Mouse (Mus musculus) kidney, adult 2 months (tissue): Measurements from ENCODE around the gene Cops7a. TPM values are rescaled to one million over a fixed set of nuclear protein-coding genes. Genes with fewer than 3 reads are reported as not detected.
A peak's percentile ranks its signal among the peaks of the same experiment; 100 is the strongest.

Experiments used
- DNase-seq: peaks from one replicate; pipeline ENCODE4 v3.0.0; 2021
- H3K27ac ChIP-seq: fragments of 200-500 bp; 2 replicates; pipeline ENCODE4 v1.5.1; 2012; ENCODE audit warnings: low read depth, low read length, control low read depth, inconsistent platforms; ENCODE audit not compliant: insufficient read depth
- H3K27me3 ChIP-seq: fragments of 200-500 bp; replicated peaks from 2 replicates; pipeline ENCODE4 v1.6.1; 2012; ENCODE audit warnings: mild to moderate bottlenecking, moderate library complexity, low read length, inconsistent platforms; ENCODE audit not compliant: control insufficient read depth, insufficient read depth
- H3K36me3 ChIP-seq: fragments of 200-500 bp; 2 replicates; pipeline ENCODE4 v1.6.1; 2012; ENCODE audit warnings: mild to moderate bottlenecking, moderate library complexity, low read length, inconsistent platforms; ENCODE audit not compliant: control insufficient read depth, insufficient read depth
- H3K4me1 ChIP-seq: fragments of 200-500 bp; 2 replicates; pipeline ENCODE4 v1.6.1; 2011; ENCODE audit warnings: low read length; ENCODE audit not compliant: control insufficient read depth, insufficient read depth
- H3K4me3 ChIP-seq: fragments of 200-500 bp; 2 replicates; pipeline ENCODE4 v1.5.1; 2011; ENCODE audit warnings: mild to moderate bottlenecking, low read depth, low read length, control low read depth; ENCODE audit not compliant: insufficient read depth
- CTCF ChIP-seq: fragments of 200-500 bp; conservative IDR thresholded peaks from 2 replicates; pipeline ENCODE4 v1.5.1; 2011; ENCODE audit warnings: low read depth, mild to moderate bottlenecking, control low read depth, low read length, moderate library complexity, mixed read lengths; ENCODE audit not compliant: insufficient read depth, insufficient read length
- POLR2A ChIP-seq: fragments of 200-500 bp; IDR thresholded peaks from one replicate; pipeline ENCODE4 v1.6.1; 2011; ENCODE audit warnings: low read depth, low read length, control low read depth
- WGBS: fragments of 180-500 bp; shearing (Covaris S2); methylation state at CpG from one replicate; pipeline ENCODE4 v1.1.7; 2018; 5-methylcytosine and 5-hydroxymethylcytosine counted together
- polyA plus RNA-seq: library from polyadenylated mRNA; depleted of rRNA; stranded (reverse); fragments of >200 nt; gene quantifications from 2 replicates; pipeline ENCODE4 v1.2.3, GENCODE M21; 2012

Cops7a gene
- polyA plus RNA-seq, 1 experiment = 276 TPM

GRCm38 (mm10) chr6:124930754-124931524, 34.4 kb downstream of the Cops7a start, which contains the start of gene Mlf2:
Mlf2 (plus strand) TSS chr6:124931386.
- Histone ChIP-seq H3K36me3 (peaks cover 3% of the 10 kb centered on the region; the same call in 1 of the 2 replicates), H3K27me3 (no peaks in the 10 kb centered on the region), H3K4me3 (peak within 1 kb of the TSS; percentile 86), H3K27ac (peak within 1 kb of the TSS; percentile 99), H3K4me1 (peaks cover 15% of the 10 kb centered on the region; the same call in 1 of the 2 replicates)
- peak; percentile 100 for DNase-seq
- under 1% methylated on average over 53 of the region's 64 CpGs for WGBS
- TF ChIP-seq CTCF (peak; percentile 97), POLR2A (peak; percentile 91)

GRCm38 (mm10) chr6:124930231-124930630, 35.1 kb downstream of the Cops7a start:
- peak overlapping the region; percentile 99 for H3K27ac ChIP-seq
- 0 out of 2 replicates have a peak overlapping the region, but pooled peaks have one; percentile 11 for H3K4me3 ChIP-seq
- H3K36me3 ChIP-seq = peaks cover 3% of the 10 kb centered on the region; the same call in 1 of the 2 replicates
- TF ChIP-seq POLR2A (no peak), CTCF (no peak)
- 14% methylated on average over 1 of the region's 1 CpGs for WGBS
- H3K27me3 ChIP-seq = no peaks in the 10 kb centered on the region
- peaks cover 19% of the 10 kb centered on the region; the same call in 1 of the 2 replicates for H3K4me1 ChIP-seq
- DNase-seq = peak; percentile 92

GRCm38 (mm10) chr6:124925941-124926340, 39.4 kb downstream of the Cops7a start:
- DNase-seq = peak; percentile 60
- Histone ChIP-seq H3K36me3 (no peaks in the 10 kb centered on the region), H3K4me1 (peaks cover 16% of the 10 kb centered on the region), H3K27ac (0 out of 2 replicates have a peak overlapping the region, but pooled peaks have one; percentile 6), H3K27me3 (no peaks in the 10 kb centered on the region), H3K4me3 (no peak overlapping the region)
- TF ChIP-seq CTCF = no peak
- TF ChIP-seq POLR2A = no peak
- WGBS = 34% methylated on average over 5 of the region's 5 CpGs

- peak; percentile 57 for DNase-seq
- Histone ChIP-seq H3K27me3 (no peaks in the 10 kb centered on the region), H3K4me1 (peaks cover 19% of the 10 kb centered on the region), H3K27ac (no peak overlapping the region), H3K36me3 (no peaks in the 10 kb centered on the region), H3K4me3 (no peak overlapping the region)
- TF ChIP-seq POLR2A = no peak
- peak; percentile 32 for TF ChIP-seq CTCF
- 27% methylated on average over 12 of the region's 12 CpGs for WGBS
Observed at GRCm38 (mm10) chr6:124925173-124925793, 40.1 kb downstream of the Cops7a start.

- no peak overlapping the region for H3K4me3 ChIP-seq
- WGBS = 58% methylated on average over 4 of the region's 4 CpGs
- peak overlapping the region; percentile 45 for H3K27ac ChIP-seq
- no peak for TF ChIP-seq POLR2A
- no peak for TF ChIP-seq CTCF
- no peaks in the 10 kb centered on the region for H3K36me3 ChIP-seq
- no peaks in the 10 kb centered on the region for H3K27me3 ChIP-seq
- peaks cover 19% of the 10 kb centered on the region for H3K4me1 ChIP-seq
- DNase-seq = peak; percentile 35
Observed at GRCm38 (mm10) chr6:124921539-124921938, 43.8 kb downstream of the Cops7a start.

GRCm38 (mm10) chr6:124920318-124921085, 44.8 kb downstream of the Cops7a start:
- TF ChIP-seq CTCF = no peak
- no peak for TF ChIP-seq POLR2A
- no peaks in the 10 kb centered on the region for H3K27me3 ChIP-seq
- no peak overlapping the region for H3K4me3 ChIP-seq
- H3K4me1 ChIP-seq = peaks cover 17% of the 10 kb centered on the region
- no peaks in the 10 kb centered on the region for H3K36me3 ChIP-seq
- DNase-seq = peak; percentile 31
- H3K27ac ChIP-seq = peak overlapping the region; percentile 100
- 15% methylated on average over 9 of the region's 9 CpGs for whole genome bisulfite sequencing
